Mouse (Mus musculus) heart, embryonic 13.5 days (tissue): ENCODE results near the gene Rrp36. TPM values are rescaled to one million over a fixed set of nuclear protein-coding genes. Genes with fewer than 3 reads are reported as not detected.

ENCODE experiments used
- ATAC-seq: fragments of 200-750 bp; cut with Nextera tagmentation; 2 replicates; pipeline ENCODE4 v1.8.0; 2017; ENCODE audit warnings: moderate TSS enrichment; ENCODE audit not compliant: insufficient number of reproducible peaks, low FRiP score, low TSS enrichment; ENCODE audit errors: extremely low read depth
- H3K27ac ChIP-seq: fragments of 300-500 bp; sonication (generic); replicated peaks from 2 replicates; pipeline ENCODE4 v1.5.1; 2015; ENCODE audit warnings: moderate library complexity, mild to moderate bottlenecking, inconsistent platforms
- H3K27me3 ChIP-seq: fragments of 300-500 bp; sonication (generic); replicated peaks from 2 replicates; pipeline ENCODE4 v1.6.1; 2015; ENCODE audit warnings: mild to moderate bottlenecking, inconsistent platforms
- H3K36me3 ChIP-seq: fragments of 300-500 bp; sonication (generic); 2 replicates; pipeline ENCODE4 v1.6.1; 2015; ENCODE audit warnings: mild to moderate bottlenecking, inconsistent platforms
- H3K4me1 ChIP-seq: fragments of 300-500 bp; sonication (generic); 2 replicates; pipeline ENCODE4 v1.6.1; 2015; ENCODE audit warnings: inconsistent platforms
- H3K4me2 ChIP-seq: fragments of 300-500 bp; sonication (generic); 2 replicates; pipeline ENCODE4 v1.6.1; 2015; ENCODE audit warnings: inconsistent platforms, mild to moderate bottlenecking, moderate library complexity
- H3K4me3 ChIP-seq: fragments of 300-500 bp; sonication (generic); 2 replicates; pipeline ENCODE4 v1.5.1; 2015; ENCODE audit warnings: moderate library complexity, mild to moderate bottlenecking, inconsistent platforms
- H3K9ac ChIP-seq: fragments of 300-500 bp; sonication (generic); 2 replicates; pipeline ENCODE4 v1.6.1; 2015; ENCODE audit warnings: inconsistent platforms, mild to moderate bottlenecking, moderate library complexity
- H3K9me3 ChIP-seq: fragments of 300-500 bp; sonication (generic); 2 replicates; pipeline ENCODE4 v1.6.1; 2016; ENCODE audit warnings: inconsistent platforms
- WGBS: fragments of 180-500 bp; shearing (Covaris S2); methylation state at CpG from one replicate; pipeline ENCODE4 v1.1.7; 2015; ENCODE audit warnings: mixed read lengths; 5-methylcytosine and 5-hydroxymethylcytosine counted together
- polyA plus RNA-seq: library from polyadenylated mRNA; unstranded; fragments of >200 nt; fragmentation: Nextera tagmentation; extraction: Ambion mirVana; gene quantifications from 2 replicates; pipeline ENCODE4 v1.2.1, GENCODE M21; 2015

Gene Rrp36
- polyA plus RNA-seq = 37.6 and 40.3 TPM in 2 replicates

DNA sequence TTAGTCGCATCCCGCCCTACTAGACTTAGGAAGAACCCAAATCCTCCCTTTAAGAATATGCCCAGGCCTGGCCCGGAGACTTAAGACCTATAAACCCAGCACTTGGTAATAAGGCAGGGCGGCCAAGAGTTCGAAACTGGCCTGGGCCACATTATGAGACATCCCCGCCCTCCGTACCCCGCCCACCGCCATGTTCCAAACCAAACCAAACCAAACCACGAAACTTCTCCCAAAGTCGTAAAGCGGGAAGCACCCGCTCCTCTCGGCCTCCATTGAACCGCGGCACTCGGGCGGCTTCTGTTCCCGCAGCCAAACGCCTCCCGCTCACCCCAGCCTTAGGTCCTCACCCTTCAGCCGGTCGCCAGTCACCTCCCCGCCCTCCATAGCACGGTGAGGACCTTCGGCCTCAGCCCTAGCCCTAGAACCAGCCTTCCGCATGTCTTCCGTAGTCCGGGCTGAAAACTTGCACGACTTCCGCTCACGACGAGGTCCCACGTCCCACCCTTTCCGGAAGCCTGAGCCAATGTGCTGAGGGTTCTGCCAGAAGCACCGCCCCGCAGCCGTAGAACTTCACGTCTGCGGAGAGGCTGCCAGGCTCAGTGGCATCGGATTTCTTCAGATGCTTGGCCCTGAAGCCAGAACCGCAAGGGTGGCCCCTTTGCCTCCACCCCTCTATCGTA, at the start of gene Rrp36:
Rrp36 (minus strand) TSS at position 503 of the 680 bp plus-strand sequence.
- peak within 1 kb of the TSS; percentile 85 for H3K27ac ChIP-seq
- H3K4me3 ChIP-seq = peak within 1 kb of the TSS; percentile 83
- peaks cover 36% of the 10 kb centered on the region for H3K4me1 ChIP-seq
- peak within 1 kb of the TSS; percentile 92 for H3K9ac ChIP-seq
- H3K36me3 ChIP-seq = peaks cover 71% of the 10 kb centered on the region
- under 1% methylated on average over 43 of the region's 43 CpGs for WGBS
- peak; percentile 77 for ATAC-seq
- H3K4me2 ChIP-seq = peak within 1 kb of the TSS; percentile 81
- no peaks in the 10 kb centered on the region for H3K27me3 ChIP-seq
- H3K9me3 ChIP-seq = no peaks in the 10 kb centered on the region

DNA sequence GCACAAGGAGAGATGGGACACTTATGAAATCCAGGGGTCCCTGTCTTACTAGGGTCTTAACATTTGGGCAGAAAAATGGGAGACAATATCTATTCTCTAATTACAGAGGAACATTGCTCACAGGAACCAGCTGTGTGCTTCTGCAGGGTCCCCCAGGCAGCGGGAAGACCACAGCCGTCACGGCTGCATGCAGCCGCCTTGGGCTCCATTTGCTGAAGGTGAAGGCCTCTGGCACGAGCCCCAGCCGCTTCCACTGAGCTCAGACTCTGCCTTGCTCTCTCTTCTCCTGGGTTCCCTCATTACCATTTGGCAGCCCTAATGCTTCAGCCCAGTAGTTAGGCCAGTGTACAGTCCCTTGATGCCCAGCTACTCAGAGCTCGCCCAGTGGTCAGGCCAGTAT, 46.9 kb upstream of the Rrp36 start:
- WGBS = 82% methylated on average over 7 of the region's 7 CpGs
- Histone ChIP-seq H3K9me3 (no peaks in the 10 kb centered on the region), H3K27me3 (no peaks in the 10 kb centered on the region), H3K36me3 (peaks cover 62% of the 10 kb centered on the region), H3K9ac (no peak overlapping the region), H3K4me3 (no peak overlapping the region), H3K27ac (no peak overlapping the region), H3K4me1 (peaks cover 11% of the 10 kb centered on the region), H3K4me2 (no peak overlapping the region)
- ATAC-seq = no peak

- Histone ChIP-seq H3K4me3 (no peak overlapping the region), H3K4me2 (no peak overlapping the region), H3K27ac (no peak overlapping the region), H3K9ac (no peak overlapping the region), H3K9me3 (no peaks in the 10 kb centered on the region), H3K4me1 (peaks cover 15% of the 10 kb centered on the region), H3K27me3 (no peaks in the 10 kb centered on the region), H3K36me3 (peaks cover 46% of the 10 kb centered on the region)
- WGBS = 93% methylated on average over 11 of the region's 11 CpGs
- ATAC-seq = no peak
Observed at GRCm38 (mm10) chr17:46714756-46715481, 40.8 kb upstream of the Rrp36 start.

DNA sequence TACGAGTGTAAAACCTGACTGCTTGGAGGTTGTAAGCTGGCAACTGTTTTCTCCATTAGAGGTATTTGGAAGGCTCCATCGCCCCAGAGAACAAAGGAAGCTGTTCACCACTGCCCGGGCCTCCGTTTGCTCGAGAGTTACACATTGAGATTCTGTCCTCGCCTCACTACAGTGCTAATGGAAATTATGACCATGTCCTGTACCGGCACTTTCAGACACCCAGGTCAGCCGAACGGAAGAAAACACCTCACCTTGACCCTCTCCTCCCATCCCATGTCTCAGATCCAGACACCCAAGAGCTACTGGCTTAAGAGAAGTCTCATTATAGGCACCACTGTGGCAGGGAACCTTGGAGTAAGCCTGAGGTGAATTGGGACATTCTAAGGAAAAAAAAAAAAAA, 39.7 kb upstream of the Rrp36 start:
- H3K4me3 ChIP-seq = no peak overlapping the region
- H3K4me1 ChIP-seq = peaks cover 15% of the 10 kb centered on the region
- H3K27me3 ChIP-seq = no peaks in the 10 kb centered on the region
- no peak overlapping the region for H3K4me2 ChIP-seq
- no peak overlapping the region for H3K9ac ChIP-seq
- no peaks in the 10 kb centered on the region for H3K9me3 ChIP-seq
- 87% methylated on average over 9 of the region's 9 CpGs for WGBS
- H3K27ac ChIP-seq = no peak overlapping the region
- peaks cover 46% of the 10 kb centered on the region for H3K36me3 ChIP-seq
- no peak for ATAC-seq

DNA sequence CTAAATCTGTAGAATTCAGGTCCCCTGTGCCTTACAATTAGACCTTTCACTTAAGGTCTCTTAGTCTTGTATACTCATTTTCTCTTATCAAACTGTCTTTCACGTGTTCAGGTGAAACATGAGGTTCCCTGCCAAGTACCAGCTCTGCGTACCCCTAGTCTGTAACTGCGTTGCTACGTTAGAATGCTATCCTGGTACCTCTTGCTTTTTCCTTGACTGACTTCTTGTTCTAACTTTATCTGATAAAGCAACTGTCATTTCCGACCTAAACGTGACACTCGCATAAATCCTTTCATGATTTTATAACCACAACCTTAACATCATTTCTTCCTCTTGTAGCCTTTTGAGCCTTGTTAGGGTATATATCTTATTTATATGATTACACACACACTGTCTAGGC, 38.3 kb upstream of the Rrp36 start:
- H3K27me3 ChIP-seq = no peaks in the 10 kb centered on the region
- WGBS = 52% methylated on average over 7 of the region's 7 CpGs
- ATAC-seq = no peak

DNA sequence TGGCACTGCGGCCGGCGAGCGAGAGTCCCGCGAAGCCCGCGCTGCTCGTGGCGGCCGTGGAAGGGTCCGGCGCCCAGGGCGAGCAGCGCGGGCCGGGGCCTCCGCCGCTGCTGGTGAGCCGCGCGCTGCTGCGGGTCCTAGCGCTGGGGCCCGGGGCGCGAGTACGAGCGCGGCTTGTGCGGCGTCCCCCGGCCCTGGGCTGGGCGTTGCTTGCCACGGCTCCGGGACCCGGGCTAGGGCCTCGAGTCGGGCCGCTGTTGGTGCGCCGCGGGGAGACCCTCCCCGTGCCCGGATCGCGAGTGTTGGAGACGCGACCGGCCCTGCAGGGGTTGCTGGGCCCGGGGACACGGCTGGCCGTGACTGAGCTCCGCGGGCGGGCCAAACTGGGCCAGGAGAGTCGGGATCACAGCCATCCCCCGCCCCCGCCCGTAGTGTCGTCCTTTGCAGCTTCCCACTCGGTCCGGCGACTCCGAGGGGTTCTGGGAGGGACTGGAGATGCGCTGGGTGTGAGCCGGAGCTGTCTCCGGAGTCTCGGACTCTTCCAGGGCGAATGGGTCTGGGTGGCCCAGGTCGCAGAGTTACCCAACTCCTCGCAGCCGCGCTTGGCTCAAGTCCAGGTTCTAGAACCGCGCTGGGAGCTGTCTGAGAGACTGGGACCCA, 37.6 kb upstream of the Rrp36 start:
- Histone ChIP-seq H3K27me3 (no peaks in the 10 kb centered on the region), H3K4me2 (peak overlapping the region; percentile 82), H3K4me1 (peaks cover 15% of the 10 kb centered on the region), H3K9me3 (no peaks in the 10 kb centered on the region), H3K36me3 (peaks cover 35% of the 10 kb centered on the region), H3K9ac (peak overlapping the region; percentile 98), H3K4me3 (peak overlapping the region; percentile 99), H3K27ac (peak overlapping the region; percentile 69)
- peak; percentile 47; the same call in 1 of the 2 replicates for ATAC-seq
- under 1% methylated on average over 75 of the region's 76 CpGs for whole genome bisulfite sequencing

More for the DNA sequence above, 38.3 kb upstream of the Rrp36 start:
- H3K4me2 ChIP-seq = peak overlapping the region; percentile 82
- peaks cover 15% of the 10 kb centered on the region for H3K4me1 ChIP-seq
- H3K36me3 ChIP-seq = peaks cover 42% of the 10 kb centered on the region
- no peak overlapping the region for H3K27ac ChIP-seq
- H3K4me3 ChIP-seq = peak overlapping the region; percentile 99
- H3K9ac ChIP-seq = peak overlapping the region; percentile 98
- H3K9me3 ChIP-seq = no peaks in the 10 kb centered on the region

GRCm38 (mm10) chr17:46710959-46711597, 36.9 kb upstream of the Rrp36 start, which contains the start of gene Pex6:
Gene Pex6 (plus strand): TSS chr17:46711463.
- Histone ChIP-seq H3K27ac (peak within 1 kb of the TSS; percentile 69), H3K4me2 (peak within 1 kb of the TSS; percentile 82), H3K4me3 (peak within 1 kb of the TSS; percentile 99), H3K9me3 (no peaks in the 10 kb centered on the region), H3K36me3 (peaks cover 28% of the 10 kb centered on the region), H3K9ac (peak within 1 kb of the TSS; percentile 98), H3K4me1 (peaks cover 18% of the 10 kb centered on the region), H3K27me3 (no peaks in the 10 kb centered on the region)
- 7% methylated on average over 36 of the region's 36 CpGs for WGBS
- ATAC-seq = peak; percentile 73

GRCm38 (mm10) chr17:46706375-46707089, 32.4 kb upstream of the Rrp36 start:
- no peak overlapping the region for H3K4me3 ChIP-seq
- H3K27ac ChIP-seq = no peak overlapping the region
- ATAC-seq = no peak
- H3K4me1 ChIP-seq = peaks cover 33% of the 10 kb centered on the region
- H3K9me3 ChIP-seq = no peaks in the 10 kb centered on the region
- H3K27me3 ChIP-seq = no peaks in the 10 kb centered on the region
- peak overlapping the region; percentile 93; the same call in 1 of the 2 replicates for H3K4me2 ChIP-seq
- H3K36me3 ChIP-seq = no peaks in the 10 kb centered on the region
- no peak overlapping the region for H3K9ac ChIP-seq
- WGBS = 79% methylated on average over 14 of the region's 14 CpGs

DNA sequence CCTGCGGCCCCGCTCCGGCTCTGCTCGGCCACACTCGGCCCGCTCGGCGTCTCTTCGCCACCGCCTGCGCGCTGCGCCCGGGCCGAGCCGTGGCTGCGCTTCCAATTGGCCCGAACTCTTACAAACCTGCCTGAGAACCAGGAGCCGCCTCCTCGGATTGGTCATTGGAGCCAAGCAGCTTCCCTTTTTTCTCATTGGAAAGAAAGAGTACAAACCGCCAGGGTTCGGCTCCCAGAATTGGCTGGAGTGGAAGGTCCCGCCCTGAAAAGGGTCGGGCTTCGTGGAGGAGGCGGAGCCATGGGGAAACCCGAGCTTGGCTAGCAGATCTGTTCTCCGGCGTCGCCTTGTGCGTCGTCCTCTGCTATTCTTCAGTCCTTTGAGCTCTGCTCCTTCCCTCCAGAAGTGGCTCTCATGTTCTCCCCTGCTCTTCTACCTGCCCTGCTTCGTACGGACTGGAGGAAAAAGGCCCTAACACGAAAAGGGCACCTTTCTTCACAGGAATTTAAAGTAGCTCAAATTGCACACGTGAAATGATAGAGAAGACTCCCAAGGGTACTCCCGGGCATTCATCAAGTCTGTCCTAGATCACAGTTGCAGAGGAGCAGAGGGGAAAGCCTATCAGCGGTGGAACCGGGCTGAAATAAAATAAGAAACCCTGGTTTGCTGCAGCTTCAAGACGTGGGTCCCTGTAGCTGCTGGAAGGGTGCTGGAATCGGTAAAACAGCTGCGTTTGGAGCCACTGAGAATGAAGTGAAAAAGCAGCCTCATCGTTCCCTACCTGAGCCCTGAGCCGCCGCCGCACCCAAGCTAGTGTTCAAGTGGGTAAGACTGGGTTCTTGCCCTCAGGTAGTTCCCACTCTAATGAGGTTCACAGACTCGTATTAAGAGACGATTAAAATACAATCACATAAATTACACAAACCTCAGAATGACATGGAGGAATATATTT, 31.0 kb upstream of the Rrp36 start, which contains the start of gene Ppp2r5d:
Ppp2r5d (minus strand) TSS at position 225 of the 949 bp plus-strand sequence.
- Histone ChIP-seq H3K36me3 (peaks cover under 1% of the 10 kb centered on the region; the same call in 1 of the 2 replicates), H3K4me3 (peak within 1 kb of the TSS; percentile 94), H3K27me3 (no peaks in the 10 kb centered on the region), H3K4me2 (peak within 1 kb of the TSS; percentile 93), H3K9me3 (no peaks in the 10 kb centered on the region), H3K9ac (peak within 1 kb of the TSS; percentile 95), H3K27ac (peak within 1 kb of the TSS; percentile 91), H3K4me1 (peaks cover 40% of the 10 kb centered on the region)
- ATAC-seq = peak; percentile 92
- 1% methylated on average over 48 of the region's 48 CpGs for WGBS
